Mouse (Mus musculus) T-cell, adult 2 months (primary cell): ENCODE results near the gene Elmo1.
A peak's percentile ranks its signal among the peaks of the same experiment; 100 is the strongest.

Experiments
- DNase-seq: peaks from one replicate; pipeline ENCODE4 v3.0.0; 2022; ENCODE audit warnings: low spot score

Elmo1 gene

DNA sequence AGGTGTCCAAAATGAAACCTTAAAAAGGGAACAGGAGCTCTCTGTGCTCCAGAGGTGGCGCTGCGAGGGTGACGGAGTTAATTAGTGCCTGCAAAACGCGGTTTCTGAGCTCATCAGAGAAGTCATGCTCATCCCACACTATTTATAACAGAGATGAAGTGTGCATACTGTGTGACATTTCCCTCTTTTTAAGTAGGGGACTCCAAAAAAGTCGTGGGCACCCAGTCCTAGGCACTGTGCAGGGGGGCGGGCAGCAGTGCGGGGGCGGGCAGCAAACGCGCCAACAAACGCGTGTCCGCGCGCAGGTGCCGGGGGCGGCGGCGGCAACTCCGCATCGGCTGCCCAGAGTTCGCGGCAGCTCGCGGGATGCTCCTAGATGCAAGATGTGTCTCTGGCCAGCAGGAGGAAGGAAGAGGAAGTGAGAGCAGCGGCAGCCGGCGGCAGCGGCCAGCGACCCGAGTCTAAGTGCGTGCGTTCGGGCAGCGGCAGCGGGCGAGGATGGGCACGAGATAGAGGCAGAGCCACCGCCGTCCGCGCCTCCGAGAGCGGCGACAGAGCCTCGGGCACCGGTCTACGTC is at the start of gene Elmo1:
Elmo1 (plus strand) TSS at position 464 of the 578 bp plus-strand sequence.
- peak; percentile 84 for DNase-seq

DNA sequence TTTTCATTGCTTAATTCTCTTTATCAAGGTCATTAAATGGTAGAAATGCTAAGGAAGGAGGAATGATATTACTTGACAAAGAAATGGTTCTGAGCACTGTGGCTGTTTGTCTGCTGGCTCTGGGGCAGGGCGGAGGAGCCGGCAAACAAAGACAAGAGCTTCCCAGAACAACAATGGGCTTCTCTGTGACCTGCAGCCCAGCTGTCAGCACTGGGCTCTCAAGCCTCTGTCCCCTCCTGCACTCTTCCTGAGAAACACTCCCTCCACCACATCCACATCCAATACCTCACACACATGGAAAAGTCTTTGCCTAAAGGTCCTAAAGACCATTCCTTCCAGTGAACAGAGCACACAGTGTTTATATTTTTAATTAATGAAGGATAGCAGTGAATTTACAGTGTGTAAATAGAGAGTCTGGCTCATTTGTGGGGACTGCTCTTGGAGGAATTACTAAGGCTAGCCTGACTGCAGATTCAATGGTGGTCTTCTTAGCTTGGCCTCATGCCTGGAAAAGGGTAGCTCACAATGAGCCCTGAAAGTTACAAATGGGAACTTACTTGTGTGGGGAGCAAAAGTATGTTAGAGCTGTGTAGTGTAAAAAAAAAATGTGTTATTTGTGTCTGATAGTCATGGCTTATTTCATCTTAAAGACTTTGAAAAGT is 49.1 kb upstream of the Elmo1 start:
- no peak for DNase-seq

DNA sequence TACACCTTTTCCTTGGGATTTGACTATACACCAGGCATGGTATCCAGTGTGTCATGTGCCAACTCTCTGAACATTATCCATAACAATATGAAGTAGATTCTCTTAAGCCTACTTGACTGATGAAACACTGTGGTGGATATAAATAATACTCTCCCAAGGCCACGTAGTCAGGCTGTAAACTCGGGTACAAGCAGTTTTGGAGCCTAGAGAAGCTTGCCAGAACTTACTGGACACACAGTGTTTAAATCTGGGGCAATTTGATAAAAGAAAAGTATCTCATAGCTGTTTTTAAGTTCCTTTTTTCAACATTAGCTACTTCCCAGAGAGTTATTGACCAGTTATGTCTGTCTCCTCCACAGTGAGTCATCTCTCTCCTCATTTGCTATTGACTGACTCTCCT is 47.5 kb upstream of the Elmo1 start:
- no peak for DNase-seq

DNA sequence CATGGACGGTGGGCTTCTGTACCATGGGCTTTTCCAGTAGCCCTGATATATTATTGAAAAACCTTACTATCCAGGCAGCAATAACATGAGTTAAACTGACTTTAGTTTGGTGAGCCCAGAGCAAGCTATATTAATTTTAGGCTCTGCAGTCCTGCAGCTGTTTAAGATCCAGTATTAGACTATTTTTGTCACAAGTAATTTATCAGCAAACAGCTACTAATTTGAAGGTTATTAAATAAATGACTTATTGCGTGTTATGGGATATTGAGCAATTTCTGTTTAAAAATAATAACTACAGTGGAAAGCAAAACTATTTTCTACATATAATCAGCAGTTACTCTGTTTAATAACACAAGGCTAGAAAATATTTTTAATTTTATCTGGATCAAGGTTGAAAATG is 45.0 kb upstream of the Elmo1 start:
- no peak for DNase-seq

DNA sequence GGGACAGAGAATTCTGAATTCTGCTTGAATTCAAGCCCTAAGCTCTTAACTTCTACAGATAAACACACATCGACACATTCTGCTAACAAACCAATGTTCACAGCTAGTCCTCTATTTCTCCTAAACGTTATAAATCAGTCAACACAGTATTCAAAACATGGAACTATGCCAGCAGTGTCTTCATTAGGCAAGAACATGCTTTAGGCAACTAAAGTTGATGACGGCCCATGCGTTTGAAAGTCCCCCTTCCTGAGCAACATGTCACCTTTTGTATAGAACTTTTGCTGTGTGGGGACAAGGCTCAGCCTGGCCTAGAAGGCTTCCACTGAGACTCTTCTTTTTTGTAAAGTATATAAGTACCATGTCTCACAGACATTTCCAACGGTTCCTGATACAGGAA is 44.6 kb upstream of the Elmo1 start:
- DNase-seq, result no peak

DNA sequence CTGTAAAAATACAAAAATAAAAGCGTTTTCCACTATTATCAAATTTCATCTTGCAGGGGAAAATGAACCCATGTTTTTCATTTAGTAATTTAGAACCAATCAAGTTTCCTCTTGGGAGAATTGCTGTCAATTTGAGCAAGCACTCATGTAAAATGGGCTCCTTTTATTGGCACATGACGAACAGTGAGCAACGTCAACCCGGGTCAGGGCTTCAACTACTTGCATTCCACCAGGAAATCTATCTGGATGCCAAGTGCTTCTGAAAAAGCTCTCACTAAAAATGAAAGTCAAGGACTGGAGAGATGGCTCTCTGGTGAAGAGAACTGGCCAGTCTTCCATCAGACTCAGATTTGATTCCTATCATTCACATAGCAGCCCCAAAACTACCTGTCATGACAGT is 44.0 kb upstream of the Elmo1 start:
- DNase-seq, result no peak

DNA sequence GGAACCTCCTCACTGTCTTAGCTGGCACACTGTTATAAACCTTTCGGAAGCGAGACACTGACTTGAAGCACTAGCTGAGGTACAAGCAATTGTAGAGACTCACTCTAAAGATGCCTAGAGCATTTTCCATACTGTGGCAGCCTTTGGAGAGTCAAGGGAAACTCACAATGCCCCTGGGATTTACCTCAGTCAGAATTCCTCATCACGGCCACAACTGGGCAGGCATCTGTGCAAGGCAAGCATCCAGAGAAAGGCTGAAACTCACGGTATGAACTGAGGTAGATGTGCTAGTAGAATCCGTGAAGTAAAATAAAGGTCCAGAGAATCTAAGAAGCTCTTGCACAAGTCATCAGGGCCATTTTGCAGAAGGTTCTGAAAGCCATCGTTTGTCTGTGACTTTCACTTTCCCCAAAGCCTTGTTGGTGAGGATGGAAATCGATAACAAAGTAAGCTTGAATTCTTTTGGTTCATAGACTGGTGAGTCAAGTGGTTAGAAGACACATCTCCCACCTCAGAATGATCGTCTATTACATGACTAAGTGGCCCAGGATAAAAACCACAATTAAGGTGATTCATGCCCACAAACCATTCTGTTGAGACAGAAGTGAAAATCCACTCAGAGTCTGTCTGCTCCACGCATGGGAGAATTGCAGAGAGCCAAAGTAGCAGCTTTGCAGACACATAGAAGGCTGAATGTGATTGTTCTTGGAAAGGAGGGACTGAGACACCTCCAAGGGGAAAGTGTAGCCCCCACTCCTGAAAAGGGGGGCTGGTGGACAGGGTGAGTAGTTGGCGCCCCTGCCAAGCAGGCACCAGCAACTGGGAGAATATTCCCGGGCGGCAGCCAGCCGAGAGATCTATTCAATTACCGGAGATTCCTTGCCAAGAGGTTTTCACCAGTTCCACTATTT is 42.2 kb upstream of the Elmo1 start:
- no peak for DNase-seq

DNA sequence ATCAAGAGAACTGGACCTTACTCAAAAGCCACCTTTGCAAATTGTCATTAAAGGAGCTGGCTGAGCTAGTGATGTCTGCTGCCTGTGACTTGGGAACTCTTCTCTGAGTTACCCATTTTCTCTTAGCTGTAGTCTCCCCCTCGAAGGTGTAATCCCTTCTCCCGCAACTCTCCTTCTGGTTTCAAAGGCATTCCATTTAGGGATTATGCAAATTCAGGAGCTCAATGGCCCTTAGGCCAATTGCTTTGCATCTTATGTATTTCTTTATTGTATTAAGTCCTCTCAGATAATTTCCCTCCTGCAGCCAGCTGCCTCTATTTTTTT is 41.6 kb upstream of the Elmo1 start:
- DNase-seq, result no peak

DNA sequence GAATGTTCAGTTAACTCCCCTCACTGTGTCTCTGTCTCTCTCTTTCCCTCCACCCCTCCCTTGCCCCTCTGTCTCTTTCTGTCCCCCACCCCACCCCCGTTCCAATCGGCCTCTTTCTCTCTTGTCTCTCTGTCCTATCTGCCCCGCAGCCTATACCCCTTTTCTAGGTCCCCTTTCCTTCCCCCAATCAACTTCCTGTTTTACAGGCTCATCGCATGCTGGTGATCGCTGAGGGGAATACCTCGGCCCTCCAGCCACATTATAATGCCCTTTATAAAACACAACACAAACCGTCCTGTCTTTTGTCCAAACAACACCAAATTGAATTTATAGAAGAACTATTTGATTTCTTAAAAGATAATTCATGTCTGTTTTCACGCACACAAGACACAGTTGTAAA is 40.7 kb upstream of the Elmo1 start:
- no peak for DNase-seq

DNA sequence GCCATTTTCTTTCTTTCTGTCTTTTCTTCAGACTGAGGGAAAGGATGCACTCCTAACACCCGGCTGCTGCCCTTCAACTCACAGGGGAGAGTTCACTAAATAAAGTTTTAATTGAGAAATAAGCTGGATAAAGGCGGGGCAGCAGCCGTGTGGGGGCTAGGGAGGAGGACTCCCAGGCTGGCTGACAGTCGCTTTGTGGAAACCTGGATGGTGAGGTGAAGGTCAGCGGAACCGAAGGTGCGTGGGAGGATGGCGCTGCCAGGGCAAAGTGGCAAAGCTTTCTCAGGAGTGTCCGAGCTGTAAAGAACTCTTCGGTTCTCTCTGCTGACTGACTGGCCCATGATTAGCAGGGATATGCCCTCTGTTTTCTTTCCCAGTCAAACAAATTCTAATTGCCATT is 40.2 kb upstream of the Elmo1 start:
- no peak for DNase-seq

DNA sequence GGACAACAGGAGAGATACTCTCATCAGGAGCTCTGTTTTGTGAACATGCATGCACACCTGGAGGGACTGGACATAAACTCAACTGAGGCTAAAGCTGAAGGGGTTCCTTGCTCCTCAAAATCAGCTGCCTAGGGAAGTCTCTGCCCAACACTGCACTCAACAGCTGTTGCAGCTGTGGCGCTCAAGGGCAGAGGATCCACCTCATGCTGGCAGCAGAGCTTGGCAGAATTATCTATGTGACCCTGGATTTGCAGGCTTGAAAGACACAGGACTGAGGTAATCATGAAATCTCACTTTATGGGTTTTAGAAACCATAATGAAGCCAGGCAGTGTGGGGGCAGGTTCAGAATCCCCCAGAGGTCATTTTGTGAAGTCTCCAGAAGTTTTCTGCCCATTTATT is 32.5 kb upstream of the Elmo1 start:
- no peak for DNase-seq

DNA sequence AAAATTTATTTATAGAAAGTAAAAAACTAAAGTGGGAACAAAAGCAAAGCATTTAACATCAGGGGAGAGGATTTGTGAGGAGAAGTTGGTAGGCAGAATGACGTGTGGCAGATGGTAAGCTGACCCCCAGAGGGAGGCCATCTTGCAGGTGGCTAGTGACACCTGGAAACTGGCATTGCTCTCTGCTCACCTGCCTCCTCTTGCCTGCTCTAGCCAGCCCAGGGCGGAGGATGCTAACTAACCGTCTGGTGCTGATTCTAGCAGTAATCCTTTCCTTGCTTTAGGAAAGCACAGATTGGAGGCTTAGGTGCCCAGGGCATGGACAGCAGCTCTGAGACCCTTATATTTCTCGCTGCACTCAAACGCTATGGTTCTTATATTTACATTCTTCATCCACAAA is 29.4 kb upstream of the Elmo1 start:
- no peak for DNase-seq

DNA sequence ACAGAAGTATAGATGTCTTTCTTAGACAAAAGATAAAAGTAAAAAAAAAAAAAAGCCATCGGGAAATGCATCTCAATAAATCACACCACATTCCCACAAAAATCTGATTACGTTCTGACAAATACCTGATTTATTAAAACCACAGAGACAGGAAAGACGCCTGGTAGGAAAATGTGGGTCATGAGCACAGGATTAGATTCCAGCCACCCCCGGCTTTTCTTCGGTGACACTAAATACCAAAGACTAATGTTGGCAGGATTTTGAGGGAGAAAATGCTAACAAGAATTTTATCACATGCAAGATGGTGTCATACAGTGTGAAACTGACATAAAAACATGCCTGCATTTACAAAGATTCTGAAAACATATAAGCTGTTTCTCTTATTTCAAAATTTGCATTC is 27.1 kb upstream of the Elmo1 start:
- DNase-seq, result no peak

DNA sequence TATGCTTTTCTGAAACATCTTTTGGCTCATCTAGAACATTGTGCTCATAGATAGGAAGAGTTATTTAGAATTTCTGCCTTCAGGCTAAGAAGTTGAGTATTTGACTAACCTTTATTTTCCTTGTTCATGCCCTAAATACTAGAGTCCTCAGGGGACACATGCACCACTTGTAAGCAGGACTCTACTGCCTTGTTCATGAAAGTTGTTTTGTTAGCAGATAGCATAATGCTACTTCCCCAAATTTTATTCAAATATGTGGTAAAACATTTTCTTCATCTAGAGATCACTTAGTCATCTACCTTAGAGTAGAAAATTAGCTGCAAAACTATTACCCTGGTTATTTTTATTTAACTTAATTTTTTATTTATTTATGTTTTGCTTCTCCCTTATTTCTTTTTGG is 18.4 kb upstream of the Elmo1 start:
- no peak for DNase-seq

DNA sequence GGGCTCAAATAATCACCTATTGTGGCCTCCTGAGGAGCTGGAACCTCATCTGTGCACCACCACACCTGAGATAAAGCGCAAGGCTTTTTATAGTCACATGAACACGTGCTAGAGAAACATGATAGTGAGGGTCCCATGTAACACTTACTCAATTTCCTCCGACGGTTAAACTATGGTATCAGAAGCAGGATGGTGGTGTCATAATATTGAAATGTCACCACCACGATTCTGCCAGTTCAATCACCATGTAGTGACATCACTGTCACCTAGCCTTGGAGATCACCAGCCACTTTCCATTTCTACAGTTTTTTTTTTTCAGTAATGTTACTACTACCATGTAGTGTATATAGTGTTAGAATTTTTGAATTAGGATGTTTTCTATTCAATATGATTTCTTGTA is 17.4 kb upstream of the Elmo1 start:
- DNase-seq, result no peak

DNA sequence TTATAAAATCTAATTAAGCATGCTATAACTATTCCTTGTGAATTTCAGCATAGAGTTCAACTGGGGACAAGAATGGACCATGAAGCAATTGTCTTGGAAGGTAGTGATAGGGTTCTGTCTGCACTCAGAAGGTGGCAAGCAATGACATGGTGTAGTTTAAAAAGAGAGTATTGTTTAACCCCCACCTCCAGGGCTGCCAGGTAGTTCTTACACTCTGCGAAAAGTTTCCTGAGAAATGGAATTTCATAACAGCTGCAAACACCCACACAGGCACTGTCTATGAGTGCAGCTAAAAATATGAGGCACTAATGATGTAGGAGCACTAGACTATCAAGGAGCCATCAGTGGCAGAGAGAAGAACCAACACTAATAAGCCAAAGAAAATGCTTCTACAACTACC is 13.9 kb upstream of the Elmo1 start:
- DNase-seq, result no peak

DNA sequence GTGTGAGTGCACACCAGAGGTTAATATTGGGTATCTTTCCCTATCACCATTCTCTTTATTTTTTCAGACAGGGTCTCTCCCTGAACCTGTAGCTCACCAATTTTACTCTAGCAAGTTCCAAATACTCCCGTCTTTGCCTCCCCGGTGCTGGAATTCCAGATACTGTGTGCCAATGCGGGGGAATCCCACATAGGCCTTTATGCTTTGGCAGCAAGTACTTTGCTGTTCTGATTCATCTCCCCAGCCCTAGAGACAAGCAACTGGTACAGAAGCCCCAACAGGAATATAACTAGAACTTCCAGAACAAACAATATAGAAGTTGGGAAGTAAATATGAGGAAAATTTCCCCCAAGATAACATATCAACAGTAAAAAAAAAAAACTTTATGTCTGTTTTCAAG is 13.2 kb upstream of the Elmo1 start:
- no peak for DNase-seq

DNA sequence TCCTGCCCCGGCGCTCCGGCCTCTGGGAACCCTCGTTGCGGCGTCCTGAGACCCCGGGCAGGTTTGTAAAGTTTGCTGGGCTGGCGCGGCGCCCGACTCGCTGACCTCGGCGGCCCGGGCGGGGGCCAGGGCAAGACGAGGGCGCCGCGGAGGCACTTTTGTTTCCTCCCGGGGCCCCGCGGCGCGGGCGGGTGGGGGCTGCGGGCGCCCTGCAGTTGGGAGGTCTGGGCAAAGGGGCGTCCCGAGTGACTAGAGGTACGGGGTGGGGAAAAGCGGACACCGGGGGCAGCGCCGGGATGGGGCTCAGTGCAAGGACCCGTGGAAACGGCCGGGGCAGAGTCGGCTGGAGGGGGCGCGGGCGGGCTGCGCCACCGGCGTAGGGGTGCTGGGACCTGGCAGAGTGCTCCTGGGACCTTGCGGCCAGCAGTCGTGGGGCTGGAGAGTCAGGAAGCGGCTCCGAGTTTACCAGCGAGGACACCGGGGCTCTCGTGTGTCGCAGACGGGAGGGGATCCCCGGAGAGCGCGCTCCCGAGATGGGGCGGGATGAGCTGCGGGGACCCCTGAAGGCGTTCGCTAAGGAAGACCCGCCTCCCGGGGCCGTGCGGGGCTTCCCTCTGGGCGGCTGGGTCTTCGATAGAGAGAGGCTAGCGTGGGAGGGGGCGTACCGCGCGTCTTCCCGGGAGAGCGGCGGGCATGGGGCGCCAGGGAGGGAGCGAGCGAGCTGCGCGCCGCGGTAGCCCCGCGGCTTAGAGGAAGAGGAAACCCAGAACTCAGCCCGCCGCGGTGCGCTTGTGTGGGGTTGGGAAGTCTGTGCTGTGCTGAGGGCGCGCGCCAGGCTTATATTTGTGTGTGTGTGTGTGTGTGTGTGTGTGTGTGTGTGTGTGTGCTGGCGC is 561 bp downstream of the Elmo1 start:
- DNase-seq, result peak; percentile 75

DNA sequence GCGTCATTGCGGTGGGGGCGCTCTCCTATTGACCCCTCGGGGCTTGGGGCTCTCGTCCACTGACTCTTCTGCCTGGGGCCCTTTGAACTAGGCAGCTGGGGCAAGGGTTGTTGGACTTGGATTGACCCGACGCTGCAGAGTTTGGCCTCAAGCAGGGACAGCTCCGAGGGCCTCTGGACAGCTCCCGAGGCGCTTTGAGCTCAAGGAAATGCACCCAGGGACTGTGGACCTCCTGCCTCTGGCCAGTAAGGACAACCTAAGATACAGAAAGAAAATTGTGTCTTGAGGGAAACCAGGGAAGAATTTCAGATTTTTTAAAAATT is 1.2 kb downstream of the Elmo1 start:
- DNase-seq, result no peak

DNA sequence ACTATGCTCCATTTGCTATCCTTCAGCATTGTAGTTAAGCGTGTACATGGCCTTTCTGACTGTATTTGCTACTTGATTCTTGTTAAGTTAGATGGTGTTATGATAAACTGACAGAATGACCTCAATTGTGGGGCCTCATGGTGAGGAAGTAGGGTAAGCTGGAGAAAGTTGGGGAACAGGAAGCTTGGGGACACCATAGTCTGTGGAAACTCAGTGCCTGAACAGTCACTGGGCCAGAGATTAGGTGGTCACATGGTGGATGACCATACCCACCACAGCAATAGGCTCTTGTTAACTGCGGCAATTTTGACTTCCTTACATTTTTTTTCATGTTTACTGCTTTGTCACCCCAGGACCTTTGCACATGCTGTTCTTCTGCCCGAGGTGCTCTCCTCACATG is 1.9 kb downstream of the Elmo1 start:
- peak; percentile 33 for DNase-seq

DNA sequence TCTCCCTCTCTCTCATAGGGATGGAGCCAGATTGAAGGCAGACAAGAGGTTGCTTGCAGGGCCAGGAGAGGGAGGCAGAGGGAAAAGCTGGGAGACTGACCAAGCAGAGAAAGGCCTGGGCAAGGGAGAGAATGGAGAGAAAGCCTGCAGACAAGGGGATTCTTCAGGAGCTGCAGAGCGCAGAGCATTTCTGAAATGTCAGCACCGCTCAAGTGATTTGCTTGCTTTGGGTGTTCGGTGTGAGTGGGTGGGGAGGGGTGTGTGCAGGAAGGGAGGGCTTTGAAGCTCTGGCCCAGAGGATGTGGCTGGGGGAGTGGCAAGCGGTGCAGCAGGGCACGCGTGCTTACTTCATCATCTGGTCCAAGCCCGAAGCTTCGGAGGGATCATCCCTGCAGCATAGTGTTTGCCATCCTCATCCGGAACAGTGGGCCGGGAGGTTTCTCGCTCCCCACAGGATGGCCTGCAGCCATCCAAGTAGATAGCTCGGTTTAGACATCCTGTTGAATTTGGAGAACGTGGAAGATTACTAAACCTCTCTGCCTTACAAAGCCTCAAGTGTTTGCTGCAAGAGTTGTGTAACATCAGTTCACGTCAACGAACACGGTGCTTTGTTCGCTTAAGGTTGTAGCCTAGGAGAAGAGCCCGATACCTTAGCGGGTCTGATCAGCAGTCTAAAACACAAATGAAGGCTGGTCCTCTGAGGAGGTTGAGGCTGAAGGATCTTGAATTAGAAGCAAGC is 3.1 kb downstream of the Elmo1 start:
- peak; percentile 87 for DNase-seq
